Mouse (Mus musculus) left cerebral cortex, adult 11 months (tissue): ENCODE results near the gene Gli2.

Source experiments
- DNase-seq: peaks from one replicate; pipeline ENCODE4 v3.0.0; 2022; ENCODE audit warnings: low spot score

Gene Gli2

GRCm38 (mm10) chr1:119051192-119051937 lies 2.1 kb downstream of the Gli2 start:
- no peak for DNase-seq

- DNase-seq = no peak
Measured at GRCm38 (mm10) chr1:119049812-119050615, 3.4 kb downstream of the Gli2 start.

GRCm38 (mm10) chr1:119048988-119049387 lies 4.4 kb downstream of the Gli2 start:
- DNase-seq = no peak

- no peak for DNase-seq
Measured at GRCm38 (mm10) chr1:119048547-119048946, 4.9 kb downstream of the Gli2 start.

GRCm38 (mm10) chr1:119047462-119048371 lies 5.7 kb downstream of the Gli2 start:
- DNase-seq = peak; percentile 36

GRCm38 (mm10) chr1:119038436-119038835 lies 15.0 kb downstream of the Gli2 start:
- no peak for DNase-seq

GRCm38 (mm10) chr1:119035931-119036330 lies 17.5 kb downstream of the Gli2 start:
- DNase-seq = no peak

GRCm38 (mm10) chr1:119035301-119035700 lies 18.1 kb downstream of the Gli2 start:
- no peak for DNase-seq

- DNase-seq = no peak
Measured at GRCm38 (mm10) chr1:119034163-119034705, 19.2 kb downstream of the Gli2 start.

GRCm38 (mm10) chr1:119033450-119034162 lies 19.8 kb downstream of the Gli2 start:
- DNase-seq = peak; percentile 42

- no peak for DNase-seq
Measured at GRCm38 (mm10) chr1:119031185-119031584, 22.2 kb downstream of the Gli2 start.

GRCm38 (mm10) chr1:119025647-119026358 lies 27.6 kb downstream of the Gli2 start:
- DNase-seq = no peak

- no peak for DNase-seq
Measured at GRCm38 (mm10) chr1:119022311-119022710, 31.1 kb downstream of the Gli2 start.

- DNase-seq = no peak
Measured at GRCm38 (mm10) chr1:119020092-119020491, 33.3 kb downstream of the Gli2 start.

GRCm38 (mm10) chr1:119019056-119019455 lies 34.4 kb downstream of the Gli2 start:
- DNase-seq = no peak

- no peak for DNase-seq
Measured at GRCm38 (mm10) chr1:119016866-119017265, 36.6 kb downstream of the Gli2 start.

GRCm38 (mm10) chr1:119015108-119015507 lies 38.3 kb downstream of the Gli2 start:
- DNase-seq = no peak

- DNase-seq = no peak
Measured at GRCm38 (mm10) chr1:119008949-119009348, 44.5 kb downstream of the Gli2 start.

- DNase-seq = no peak
Measured at GRCm38 (mm10) chr1:119003852-119004398, 49.5 kb downstream of the Gli2 start.

- DNase-seq = no peak
Measured at GRCm38 (mm10) chr1:119001454-119002034, 51.9 kb downstream of the Gli2 start.
